Mouse (Mus musculus) G1E (cell line): ENCODE results near the gene Slc2a1. TPM values are rescaled to one million over a fixed set of nuclear protein-coding genes. Genes with fewer than 3 reads are reported as not detected.

Experiments
- ATAC-seq: 2 replicates; pipeline ENCODE4 v1.8.0; 2016; ENCODE audit warnings: mild to moderate bottlenecking; ENCODE audit not compliant: insufficient number of reproducible peaks, poor library complexity, low FRiP score, severe bottlenecking; ENCODE audit errors: extremely low read depth
- DNase-seq: peaks from one replicate; pipeline ENCODE4 v3.0.0; 2012; ENCODE audit warnings: low spot score
- H3K27me3 ChIP-seq: 2 replicates; pipeline ENCODE4 v1.6.1; 2012; ENCODE audit warnings: mild to moderate bottlenecking, low read length, inconsistent platforms; ENCODE audit not compliant: insufficient read depth
- H3K36me3 ChIP-seq: replicated peaks from 2 replicates; pipeline ENCODE3; 2012; ENCODE audit warnings: mild to moderate bottlenecking, inconsistent platforms
- H3K4me1 ChIP-seq: 2 replicates; pipeline ENCODE4 v1.6.1; 2012; ENCODE audit warnings: low read depth, low read length, inconsistent platforms, mixed read lengths; ENCODE audit not compliant: insufficient read depth
- H3K4me3 ChIP-seq: 2 replicates; pipeline ENCODE4 v1.5.1; 2012; ENCODE audit warnings: low read depth, mild to moderate bottlenecking, inconsistent platforms, low read length, moderate library complexity, mixed read lengths
- H3K9me3 ChIP-seq: replicated peaks from 2 replicates; pipeline ENCODE4 v1.6.1; 2012; ENCODE audit warnings: inconsistent platforms
- CTCF ChIP-seq: IDR thresholded peaks from 2 replicates; pipeline ENCODE4 v1.5.1; 2012; ENCODE audit warnings: low read depth, low read length, inconsistent platforms, mixed read lengths
- GATA1 ChIP-seq: IDR thresholded peaks from 2 replicates; pipeline ENCODE4 v1.6.1; 2012; ENCODE audit warnings: borderline replicate concordance, low read length, inconsistent platforms, mixed read lengths
- GATA2 ChIP-seq: IDR thresholded peaks from 2 replicates; pipeline ENCODE4 v1.6.1; 2012; ENCODE audit warnings: low read depth, low read length, inconsistent platforms, borderline replicate concordance
- POLR2AphosphoS5 ChIP-seq: IDR thresholded peaks from 2 replicates; pipeline ENCODE4 v1.6.1; 2012; ENCODE audit warnings: low read depth, low read length, inconsistent platforms; ENCODE audit not compliant: insufficient replicate concordance
- TAL1 ChIP-seq: conservative IDR thresholded peaks from 2 replicates; pipeline ENCODE4 v1.6.1; 2012; ENCODE audit warnings: low read depth, low read length, inconsistent platforms, mixed read lengths
- polyA plus RNA-seq: library from polyadenylated mRNA; stranded (reverse); fragments of >175 nt; gene quantifications from 2 replicates; pipeline ENCODE4 v1.2.3, GENCODE M21; 2012
- total RNA-seq, 2 experiments: library from RNA; stranded (forward) in 1 of 2; stranded (reverse) in 1 of 2; fragments of 200-1000 nt in 1 of 2; fragments of >200 nt in 1 of 2; fragmentation: Nextera tagmentation in 1 of 2; gene quantifications; 2 replicates each; pipeline ENCODE4 v1.2.3; 2014 to 2017

The Slc2a1 gene
- total and polyA plus RNA-seq, 3 experiments: 85.2 to 173 (median 165) TPM

DNA sequence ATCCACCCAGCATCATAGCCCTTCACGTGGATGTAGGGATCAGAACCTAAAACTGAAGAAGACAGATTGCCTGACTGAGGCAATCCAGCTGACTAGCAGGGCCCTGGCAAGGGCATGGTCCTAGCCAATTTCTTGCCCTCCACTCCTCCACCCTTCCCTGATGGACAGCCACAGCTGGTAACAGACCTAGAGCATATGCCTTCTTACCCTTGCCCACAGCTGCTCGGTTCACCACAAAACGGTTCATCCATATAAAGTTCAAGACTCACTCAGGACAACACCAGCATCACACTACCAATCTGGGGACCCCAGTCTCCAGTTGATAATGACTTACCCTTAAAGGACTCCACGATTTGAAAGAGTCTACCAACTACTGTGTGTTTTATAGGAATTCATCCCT lies 77.3 kb downstream of the Slc2a1 start:
- DNase-seq (no peak), ATAC-seq (no peak)
- Histone ChIP-seq H3K36me3 (peaks cover 77% of the 10 kb centered on the region), H3K4me3 (peak overlapping the region; percentile 61; the same call in 1 of the 2 replicates), H3K4me1 (peaks cover 78% of the 10 kb centered on the region), H3K27me3 (no peaks in the 10 kb centered on the region), H3K9me3 (no peaks in the 10 kb centered on the region)
- no peak for TF ChIP-seq POLR2AphosphoS5
- no peak for TF ChIP-seq CTCF
- TF ChIP-seq GATA2: no peak
- TF ChIP-seq GATA1: no peak
- TF ChIP-seq TAL1: no peak

Other genes with a start within 250 kb of the Slc2a1 start
- not detected in 2 replicates for gene Olfr1331, start 244.1 kb upstream of the Slc2a1 start, total RNA-seq (2014; fragmentation: Nextera tagmentation)
- 0.12 and 0.22 TPM in 2 replicates for gene Olfr1331, start 244.1 kb upstream of the Slc2a1 start, total RNA-seq (2017)
- not detected in 2 replicates for gene Olfr1331, start 244.1 kb upstream of the Slc2a1 start, polyA plus RNA-seq
- gene Olfr1330, start 220.1 kb upstream of the Slc2a1 start, total RNA-seq (2014; fragmentation: Nextera tagmentation): not detected in 2 replicates
- 0.05 TPM in 1 of 2 replicates, not detected in the other for gene Olfr1330, start 220.1 kb upstream of the Slc2a1 start, total RNA-seq (2017)
- not detected in 2 replicates for gene Olfr1330, start 220.1 kb upstream of the Slc2a1 start, polyA plus RNA-seq
- gene Olfr1329, start 191.2 kb upstream of the Slc2a1 start, total RNA-seq (2014; fragmentation: Nextera tagmentation): not detected in 2 replicates
- 0.11 TPM in 1 of 2 replicates, not detected in the other for gene Olfr1329, start 191.2 kb upstream of the Slc2a1 start, total RNA-seq (2017)
- gene Olfr1329, start 191.2 kb upstream of the Slc2a1 start, polyA plus RNA-seq: not detected in 2 replicates
- gene Olfr1328, start 170.1 kb upstream of the Slc2a1 start, total RNA-seq (2014; fragmentation: Nextera tagmentation): not detected in 2 replicates
- 0.06 and 0.11 TPM in 2 replicates for gene Olfr1328, start 170.1 kb upstream of the Slc2a1 start, total RNA-seq (2017)
- not detected in 2 replicates for gene Olfr1328, start 170.1 kb upstream of the Slc2a1 start, polyA plus RNA-seq
- not detected in 2 replicates for gene Lao1, start 147.1 kb upstream of the Slc2a1 start, total RNA-seq (2014; fragmentation: Nextera tagmentation)
- gene Lao1, start 147.1 kb upstream of the Slc2a1 start, total RNA-seq (2017): 0.06 TPM in 1 of 2 replicates, not detected in the other
- gene Lao1, start 147.1 kb upstream of the Slc2a1 start, polyA plus RNA-seq: not detected in 2 replicates
- 29.7 and 50.3 TPM in 2 replicates for gene Zfp691, start 65.5 kb downstream of the Slc2a1 start, total RNA-seq (2014; fragmentation: Nextera tagmentation)
- gene Zfp691, start 65.5 kb downstream of the Slc2a1 start, total RNA-seq (2017): 6.7 and 7.7 TPM in 2 replicates
- gene Zfp691, start 65.5 kb downstream of the Slc2a1 start, polyA plus RNA-seq: 14.4 and 17.2 TPM in 2 replicates
- gene Ermap, start 81.3 kb downstream of the Slc2a1 start, total RNA-seq (2014; fragmentation: Nextera tagmentation): 249 and 348 TPM in 2 replicates
- 81.1 and 96.0 TPM in 2 replicates for gene Ermap, start 81.3 kb downstream of the Slc2a1 start, total RNA-seq (2017)
- 47.4 and 62.9 TPM in 2 replicates for gene Ermap, start 81.3 kb downstream of the Slc2a1 start, polyA plus RNA-seq
- gene Svbp, start 86.6 kb downstream of the Slc2a1 start, total RNA-seq (2014; fragmentation: Nextera tagmentation): 47.3 and 63.2 TPM in 2 replicates
- gene Svbp, start 86.6 kb downstream of the Slc2a1 start, total RNA-seq (2017): 119 and 190 TPM in 2 replicates
- 515 and 560 TPM in 2 replicates for gene Svbp, start 86.6 kb downstream of the Slc2a1 start, polyA plus RNA-seq
- gene Tmem269, start 109.5 kb downstream of the Slc2a1 start, total RNA-seq (2014; fragmentation: Nextera tagmentation): not detected in 2 replicates
- gene Tmem269, start 109.5 kb downstream of the Slc2a1 start, total RNA-seq (2017): not detected in 2 replicates
- gene Tmem269, start 109.5 kb downstream of the Slc2a1 start, polyA plus RNA-seq: not detected in 2 replicates
- gene AU022252, start 124.0 kb downstream of the Slc2a1 start, total RNA-seq (2014; fragmentation: Nextera tagmentation): 16.2 and 25.9 TPM in 2 replicates
- gene AU022252, start 124.0 kb downstream of the Slc2a1 start, total RNA-seq (2017): 13.8 and 14.0 TPM in 2 replicates
- 10.1 and 15.2 TPM in 2 replicates for gene AU022252, start 124.0 kb downstream of the Slc2a1 start, polyA plus RNA-seq
- gene P3h1, start 124.2 kb downstream of the Slc2a1 start, total RNA-seq (2014; fragmentation: Nextera tagmentation): 9.3 and 14.1 TPM in 2 replicates
- 4.6 and 6.0 TPM in 2 replicates for gene P3h1, start 124.2 kb downstream of the Slc2a1 start, total RNA-seq (2017)
- gene P3h1, start 124.2 kb downstream of the Slc2a1 start, polyA plus RNA-seq: 5.9 and 6.6 TPM in 2 replicates
- gene Cldn19, start 146.7 kb downstream of the Slc2a1 start, total RNA-seq (2014; fragmentation: Nextera tagmentation): not detected in 2 replicates
- 0.12 and 0.16 TPM in 2 replicates for gene Cldn19, start 146.7 kb downstream of the Slc2a1 start, total RNA-seq (2017)
- not detected in 2 replicates for gene Cldn19, start 146.7 kb downstream of the Slc2a1 start, polyA plus RNA-seq
- 2,303 and 2,320 TPM in 2 replicates for gene Ybx1, start 185.9 kb downstream of the Slc2a1 start, total RNA-seq (2014; fragmentation: Nextera tagmentation)
- 1,199 and 1,332 TPM in 2 replicates for gene Ybx1, start 185.9 kb downstream of the Slc2a1 start, total RNA-seq (2017)
- 2,579 and 3,487 TPM in 2 replicates for gene Ybx1, start 185.9 kb downstream of the Slc2a1 start, polyA plus RNA-seq
- gene Ppih, start 211.8 kb downstream of the Slc2a1 start, total RNA-seq (2014; fragmentation: Nextera tagmentation): 58.8 and 76.0 TPM in 2 replicates
- gene Ppih, start 211.8 kb downstream of the Slc2a1 start, total RNA-seq (2017): 171 and 181 TPM in 2 replicates
- gene Ppih, start 211.8 kb downstream of the Slc2a1 start, polyA plus RNA-seq: 2.5 and 4.5 TPM in 2 replicates